Mouse (Mus musculus) forebrain, embryonic 14.5 days (tissue): ENCODE measurements around the gene Cd164l2. TPM values are rescaled to one million over a fixed set of nuclear protein-coding genes. Genes with fewer than 3 reads are reported as not detected.
A peak's percentile ranks its signal among the peaks of the same experiment; 100 is the strongest.

ENCODE experiments used
- ATAC-seq: fragments of 200-750 bp; cut with Nextera tagmentation; 2 replicates; pipeline ENCODE4 v1.8.0; 2017; ENCODE audit warnings: mild to moderate bottlenecking, moderate library complexity
- DNase-seq: peaks from one replicate; pipeline ENCODE4 v3.0.0-alpha.2; 2015; ENCODE audit warnings: low spot score
- H3K27ac ChIP-seq: fragments of 300-500 bp; sonication (generic); 2 replicates; pipeline ENCODE4 v1.5.1; 2014; ENCODE audit warnings: low read depth, mild to moderate bottlenecking, control low read depth, low read length, moderate library complexity
- H3K27me3 ChIP-seq: fragments of 300-500 bp; sonication (generic); replicated peaks from 2 replicates; pipeline ENCODE4 v1.6.1; 2014; ENCODE audit warnings: low read length, control low read depth, mixed read lengths; ENCODE audit not compliant: control insufficient read depth, insufficient read depth
- H3K36me3 ChIP-seq: fragments of 300-500 bp; sonication (generic); 2 replicates; pipeline ENCODE4 v1.6.1; 2014; ENCODE audit warnings: low read length, control low read depth; ENCODE audit not compliant: control insufficient read depth, insufficient read depth
- H3K4me1 ChIP-seq: fragments of 300-500 bp; sonication (generic); 2 replicates; pipeline ENCODE4 v1.6.1; 2014; ENCODE audit warnings: antibody characterized with exemption, low read length, control low read depth; ENCODE audit not compliant: control insufficient read depth, insufficient read depth
- H3K4me2 ChIP-seq: fragments of 300-500 bp; sonication (generic); 2 replicates; pipeline ENCODE4 v1.6.1; 2014; ENCODE audit warnings: mild to moderate bottlenecking, control low read depth, low read length
- H3K4me3 ChIP-seq: fragments of 300-500 bp; sonication (generic); 2 replicates; pipeline ENCODE4 v1.5.1; 2014; ENCODE audit warnings: low read depth, low read length, control low read depth
- H3K9ac ChIP-seq: fragments of 300-500 bp; sonication (generic); 2 replicates; pipeline ENCODE4 v1.6.1; 2014; ENCODE audit warnings: mild to moderate bottlenecking, low read length, control low read depth, moderate library complexity
- H3K9me3 ChIP-seq: fragments of 300-500 bp; sonication (generic); replicated peaks from 2 replicates; pipeline ENCODE4 v1.6.1; 2016; ENCODE audit warnings: low read length, control low read depth, mixed read lengths; ENCODE audit not compliant: control insufficient read depth
- WGBS: fragments of 180-500 bp; shearing (Covaris S2); extraction: QIAGEN DNeasy Blood & Tissue Kit; methylation state at CpG from one replicate; pipeline ENCODE4 v1.1.7; 2014; 5-methylcytosine and 5-hydroxymethylcytosine counted together
- polyA plus RNA-seq: library from polyadenylated mRNA; unstranded; fragments of >200 nt; fragmentation: Nextera tagmentation; extraction: Ambion mirVana; gene quantifications from 2 replicates; pipeline ENCODE4 v1.2.1, GENCODE M21; 2014

Gene Cd164l2
- polyA plus RNA-seq, 1 experiment from 2014 or later, result 0.43 TPM

- Histone ChIP-seq H3K9me3 (no peaks in the 10 kb centered on the region), H3K4me3 (no peak overlapping the region), H3K27ac (no peak overlapping the region), H3K9ac (no peak overlapping the region), H3K4me2 (no peak overlapping the region), H3K4me1 (no peaks in the 10 kb centered on the region), H3K27me3 (peaks cover 30% of the 10 kb centered on the region), H3K36me3 (no peaks in the 10 kb centered on the region)
- DNase-seq, result no peak
- ATAC-seq, result no peak
- WGBS, result 87% methylated on average over 4 of the region's 4 CpGs
Observed at GRCm38 (mm10) chr4:133237911-133238310, 26.0 kb downstream of the Cd164l2 start.

- peaks cover 42% of the 10 kb centered on the region for H3K27me3 ChIP-seq
Observed at GRCm38 (mm10) chr4:133240490-133240921, 28.6 kb downstream of the Cd164l2 start, which contains the start of gene Map3k6. Gene Map3k6 (plus strand): TSS chr4:133240818.

GRCm38 (mm10) chr4:133240934-133241908, 29.3 kb downstream of the Cd164l2 start:
- H3K9me3 ChIP-seq, result no peaks in the 10 kb centered on the region
- no peak overlapping the region for H3K27ac ChIP-seq
- ATAC-seq (peak; percentile 94), DNase-seq (peak; percentile 84)
- H3K4me2 ChIP-seq, result peak overlapping the region; percentile 76
- H3K9ac ChIP-seq, result peak overlapping the region; percentile 59
- WGBS, result under 1% methylated on average over 77 of the region's 78 CpGs
- H3K36me3 ChIP-seq, result no peaks in the 10 kb centered on the region
- peak overlapping the region; percentile 46 for H3K4me3 ChIP-seq
- no peaks in the 10 kb centered on the region for H3K4me1 ChIP-seq
- H3K27me3 ChIP-seq, result peaks cover 42% of the 10 kb centered on the region

More at GRCm38 (mm10) chr4:133240490-133240921, 28.6 kb downstream of the Cd164l2 start, which contains the start of gene Map3k6:
- ATAC-seq (no peak), DNase-seq (no peak)
- Histone ChIP-seq H3K9me3 (no peaks in the 10 kb centered on the region), H3K4me1 (no peaks in the 10 kb centered on the region), H3K36me3 (no peaks in the 10 kb centered on the region), H3K4me2 (peak within 1 kb of the TSS; percentile 76), H3K4me3 (peak within 1 kb of the TSS; percentile 46), H3K9ac (peak within 1 kb of the TSS; percentile 59), H3K27ac (no peak within 1 kb of the TSS)
- WGBS, result 6% methylated on average over 16 of the region's 16 CpGs

- DNase-seq (no peak), ATAC-seq (no peak)
- Histone ChIP-seq H3K4me2 (peak overlapping the region; percentile 76), H3K9ac (no peak overlapping the region), H3K4me3 (peak overlapping the region; percentile 46; the same call in 1 of the 2 replicates), H3K27ac (no peak overlapping the region), H3K9me3 (no peaks in the 10 kb centered on the region), H3K4me1 (no peaks in the 10 kb centered on the region), H3K36me3 (no peaks in the 10 kb centered on the region), H3K27me3 (peaks cover 42% of the 10 kb centered on the region)
- 35% methylated on average over 11 of the region's 11 CpGs for WGBS
Observed at GRCm38 (mm10) chr4:133241910-133242309, 30.0 kb downstream of the Cd164l2 start.

GRCm38 (mm10) chr4:133242710-133243109, 30.8 kb downstream of the Cd164l2 start:
- ATAC-seq (no peak), DNase-seq (no peak)
- H3K27ac ChIP-seq, result no peak overlapping the region
- H3K9me3 ChIP-seq, result no peaks in the 10 kb centered on the region
- WGBS, result 63% methylated on average over 9 of the region's 9 CpGs
- peaks cover 42% of the 10 kb centered on the region for H3K27me3 ChIP-seq
- no peaks in the 10 kb centered on the region for H3K4me1 ChIP-seq
- H3K9ac ChIP-seq, result no peak overlapping the region
- H3K36me3 ChIP-seq, result no peaks in the 10 kb centered on the region
- H3K4me3 ChIP-seq, result no peak overlapping the region
- H3K4me2 ChIP-seq, result no peak overlapping the region

GRCm38 (mm10) chr4:133243538-133243937, 31.6 kb downstream of the Cd164l2 start:
- WGBS, result 65% methylated on average over 13 of the region's 13 CpGs
- H3K36me3 ChIP-seq, result no peaks in the 10 kb centered on the region

GRCm38 (mm10) chr4:133244289-133244688, 32.4 kb downstream of the Cd164l2 start:
- H3K4me2 ChIP-seq, result no peak overlapping the region
- no peak overlapping the region for H3K9ac ChIP-seq
- ATAC-seq (no peak), DNase-seq (no peak)
- H3K4me3 ChIP-seq, result no peak overlapping the region
- H3K27ac ChIP-seq, result no peak overlapping the region
- H3K9me3 ChIP-seq, result no peaks in the 10 kb centered on the region
- H3K27me3 ChIP-seq, result peaks cover 37% of the 10 kb centered on the region
- no peaks in the 10 kb centered on the region for H3K4me1 ChIP-seq
- H3K36me3 ChIP-seq, result no peaks in the 10 kb centered on the region
- WGBS, result 96% methylated on average over 1 of the region's 1 CpGs

More at GRCm38 (mm10) chr4:133243538-133243937, 31.6 kb downstream of the Cd164l2 start:
- ATAC-seq (no peak), DNase-seq (no peak)
- no peak overlapping the region for H3K9ac ChIP-seq
- no peak overlapping the region for H3K27ac ChIP-seq
- peaks cover 42% of the 10 kb centered on the region for H3K27me3 ChIP-seq
- no peak overlapping the region for H3K4me2 ChIP-seq
- H3K9me3 ChIP-seq, result no peaks in the 10 kb centered on the region
- no peak overlapping the region for H3K4me3 ChIP-seq
- H3K4me1 ChIP-seq, result no peaks in the 10 kb centered on the region

- H3K27ac ChIP-seq, result no peak overlapping the region
- no peak overlapping the region for H3K9ac ChIP-seq
- H3K36me3 ChIP-seq, result no peaks in the 10 kb centered on the region
- WGBS, result 20% methylated on average over 15 of the region's 15 CpGs
- H3K4me2 ChIP-seq, result no peak overlapping the region
- ATAC-seq, result no peak
- H3K27me3 ChIP-seq, result peaks cover 45% of the 10 kb centered on the region
- no peak for DNase-seq
- H3K9me3 ChIP-seq, result no peaks in the 10 kb centered on the region
- no peak overlapping the region for H3K4me3 ChIP-seq
- peaks cover 4% of the 10 kb centered on the region for H3K4me1 ChIP-seq
Observed at GRCm38 (mm10) chr4:133247072-133247471, 35.1 kb downstream of the Cd164l2 start.
